Mouse (Mus musculus) bone marrow macrophage, adult 2 months (primary cell): ENCODE data around the gene Dock11.

Source experiments
- CTCF ChIP-seq: IDR thresholded peaks from 2 replicates; pipeline ENCODE4 v1.5.1; 2012; ENCODE audit warnings: low read depth, mild to moderate bottlenecking, low read length, moderate library complexity
- POLR2A ChIP-seq: IDR thresholded peaks from 2 replicates; pipeline ENCODE4 v1.6.1; 2012; ENCODE audit warnings: mild to moderate bottlenecking, low read depth, low read length, borderline replicate concordance

DNA sequence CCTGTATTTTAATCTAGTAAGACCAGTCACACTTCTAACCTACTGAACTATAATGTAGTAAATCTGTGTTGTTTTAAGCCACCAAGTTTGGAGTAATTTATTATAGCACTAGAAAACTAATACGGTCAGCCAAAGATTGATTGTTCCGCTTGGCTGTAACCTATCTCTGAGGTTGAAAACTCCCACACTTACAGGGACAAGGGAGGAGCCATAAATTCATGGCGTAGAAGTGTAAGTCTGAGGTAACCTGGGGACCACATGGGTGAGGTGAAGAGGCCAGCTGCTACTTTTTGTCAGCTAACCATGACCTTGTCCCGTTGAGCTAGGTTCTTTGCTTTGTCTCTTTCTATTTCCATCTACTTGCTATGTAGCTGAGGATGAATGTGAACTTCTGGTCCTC is 61.5 kb downstream of the Dock11 start:
- no peak for TF ChIP-seq CTCF
- no peak for TF ChIP-seq POLR2A
